Mouse (Mus musculus) urinary bladder, adult 2 months (tissue): ENCODE data around the gene Iqcf3. TPM values are rescaled to one million over a fixed set of nuclear protein-coding genes. Genes with fewer than 3 reads are reported as not detected.
"Not testable (repeated sequence)": the region's sequence is repeated elsewhere in the genome, so short reads cannot be mapped to it uniquely, and the experiment has no call there.

Source experiments
- DNase-seq: peaks from one replicate; pipeline ENCODE4 v3.0.0; 2022; ENCODE audit warnings: low spot score
- polyA plus RNA-seq: library from polyadenylated mRNA; depleted of rRNA; stranded (reverse); fragments of >200 nt; gene quantifications from 2 replicates; pipeline ENCODE4 v1.2.3, GENCODE M21; 2012

Gene Iqcf3
- polyA plus RNA-seq, 1 experiment = not detected

DNA sequence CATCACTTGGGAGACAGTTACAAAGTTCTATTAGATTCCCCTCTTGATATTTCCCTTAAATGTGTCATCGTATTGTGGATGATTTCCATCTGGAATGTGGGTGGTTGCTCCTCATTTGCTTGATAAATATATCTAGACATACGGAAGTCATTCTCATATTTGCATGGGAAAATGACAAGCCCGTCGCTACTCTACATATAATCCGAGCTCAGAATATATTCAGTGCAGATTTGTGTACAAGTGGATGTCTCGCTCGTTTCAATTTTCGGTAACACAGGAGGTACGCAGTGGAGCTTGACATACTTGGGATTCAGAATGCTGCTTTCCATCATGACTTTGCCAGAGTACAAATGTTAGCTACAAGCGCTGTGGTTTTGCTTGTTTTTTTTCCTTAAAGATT is 52.1 kb downstream of the Iqcf3 start:
- no peak for DNase-seq

DNA sequence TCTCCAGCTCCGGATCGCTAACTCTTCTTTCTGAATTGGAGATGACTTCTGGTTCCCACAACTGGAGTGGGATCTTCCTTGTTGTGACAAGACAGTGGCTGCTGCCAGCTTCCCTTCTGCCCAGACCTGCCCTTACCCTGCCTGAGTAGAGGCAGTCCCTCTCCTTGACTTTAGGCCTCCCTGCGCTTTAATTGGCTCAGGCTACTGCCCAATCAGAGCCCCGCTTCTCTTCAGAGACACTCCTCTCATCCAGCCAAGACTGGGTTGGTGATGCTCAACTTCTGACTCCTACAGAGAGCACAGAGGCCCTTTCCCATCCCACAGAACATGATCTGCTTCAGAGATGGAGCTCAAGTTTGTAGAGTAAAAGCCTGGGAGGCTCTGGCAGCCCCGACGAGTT is 57.2 kb downstream of the Iqcf3 start:
- DNase-seq = no peak

- DNase-seq = no peak
These were observed 59.6 kb downstream of the Iqcf3 start for GRCm38 (mm10) chr9:106501846-106502245.

- DNase-seq = no peak
These were observed 61.8 kb downstream of the Iqcf3 start, which contains the start of gene Iqcf1 for GRCm38 (mm10) chr9:106499667-106500066. TSS of gene Iqcf1 (plus strand) at chr9:106499967.

- not testable (repeated sequence) for DNase-seq
These were observed 73.8 kb downstream of the Iqcf3 start for GRCm38 (mm10) chr9:106487602-106488001.

DNA sequence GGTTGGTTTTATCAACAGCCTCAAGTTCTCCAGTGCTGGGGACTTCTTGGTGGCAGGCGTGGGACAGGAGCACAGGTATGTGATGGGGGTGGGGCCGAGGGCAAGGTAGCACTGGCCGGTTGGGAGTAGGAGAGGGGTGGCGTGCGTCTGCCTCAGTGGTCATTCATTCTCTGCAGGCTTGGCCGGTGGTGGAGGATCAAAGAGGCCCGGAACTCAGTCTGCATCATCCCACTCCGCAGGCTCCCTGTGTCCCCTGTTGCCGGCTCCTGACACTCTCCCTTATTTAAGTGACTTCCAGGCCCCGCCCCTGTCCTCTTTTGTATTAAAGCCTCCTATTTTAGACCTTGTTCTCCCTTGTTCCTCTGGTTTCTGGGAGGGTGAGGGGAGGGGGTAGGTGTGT is 76.4 kb downstream of the Iqcf3 start:
- no peak for DNase-seq

GRCm38 (mm10) chr9:106483606-106484005 is 77.8 kb downstream of the Iqcf3 start:
- no peak for DNase-seq

DNA sequence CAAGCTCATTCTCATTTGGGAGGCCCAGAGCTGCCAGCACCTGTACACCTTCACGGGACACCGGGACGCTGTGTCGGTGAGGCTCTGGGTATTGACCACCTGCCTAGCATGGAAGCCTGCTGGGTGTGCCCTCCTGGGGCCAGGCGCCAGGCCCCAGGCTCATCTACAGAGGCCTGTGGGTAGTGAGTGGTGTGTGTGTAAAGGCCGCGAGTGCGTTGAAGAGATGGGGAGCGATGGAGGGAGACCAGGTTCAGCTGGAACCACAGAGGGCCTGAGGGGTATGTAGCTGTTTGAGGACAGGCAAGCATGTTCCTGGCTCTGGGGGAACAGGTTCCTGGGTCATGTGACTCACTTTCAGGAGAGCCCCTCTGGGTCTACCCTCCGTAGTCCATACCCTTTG is 78.3 kb downstream of the Iqcf3 start:
- no peak for DNase-seq

GRCm38 (mm10) chr9:106482578-106483115 is 78.8 kb downstream of the Iqcf3 start:
- no peak for DNase-seq

GRCm38 (mm10) chr9:106481676-106482075 is 79.8 kb downstream of the Iqcf3 start:
- DNase-seq = no peak

GRCm38 (mm10) chr9:106481075-106481474 is 80.4 kb downstream of the Iqcf3 start:
- peak; percentile 17 for DNase-seq

- DNase-seq = peak; percentile 16
These were observed 80.9 kb downstream of the Iqcf3 start for GRCm38 (mm10) chr9:106480541-106480940.

DNA sequence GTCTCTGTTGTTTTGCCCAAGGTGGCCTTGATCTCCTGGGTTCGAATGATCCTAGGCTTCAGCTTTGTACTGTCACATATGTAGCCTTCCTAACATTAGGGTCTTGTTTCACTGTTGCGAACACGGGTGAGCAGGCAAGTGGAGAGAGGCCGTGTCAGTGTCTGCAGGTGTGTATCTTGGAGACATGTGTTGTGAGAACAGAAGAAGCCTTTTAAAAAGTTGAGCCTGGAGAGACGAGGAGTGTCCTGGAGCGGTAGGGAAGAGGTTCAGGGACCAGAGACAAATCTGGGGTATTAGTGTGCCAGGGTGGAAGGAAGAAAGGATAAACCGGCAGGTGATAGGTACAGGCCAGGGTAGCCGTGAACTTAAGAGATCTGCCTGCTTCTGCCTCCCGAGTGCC is 83.3 kb downstream of the Iqcf3 start:
- no peak for DNase-seq

GRCm38 (mm10) chr9:106477649-106478048 is 83.8 kb downstream of the Iqcf3 start:
- peak; percentile 16 for DNase-seq

GRCm38 (mm10) chr9:106476924-106477484 is 84.4 kb downstream of the Iqcf3 start, which contains the start of gene Parp3:
TSS of gene Parp3 (minus strand) at chr9:106476949.
- DNase-seq = peak; percentile 92

GRCm38 (mm10) chr9:106476002-106476923 is 85.2 kb downstream of the Iqcf3 start:
- DNase-seq = peak; percentile 41

- DNase-seq = no peak
These were observed 85.8 kb downstream of the Iqcf3 start, which contains the start of gene Rrp9 for GRCm38 (mm10) chr9:106475663-106476001. TSS of gene Rrp9 (plus strand) at chr9:106475963.

DNA sequence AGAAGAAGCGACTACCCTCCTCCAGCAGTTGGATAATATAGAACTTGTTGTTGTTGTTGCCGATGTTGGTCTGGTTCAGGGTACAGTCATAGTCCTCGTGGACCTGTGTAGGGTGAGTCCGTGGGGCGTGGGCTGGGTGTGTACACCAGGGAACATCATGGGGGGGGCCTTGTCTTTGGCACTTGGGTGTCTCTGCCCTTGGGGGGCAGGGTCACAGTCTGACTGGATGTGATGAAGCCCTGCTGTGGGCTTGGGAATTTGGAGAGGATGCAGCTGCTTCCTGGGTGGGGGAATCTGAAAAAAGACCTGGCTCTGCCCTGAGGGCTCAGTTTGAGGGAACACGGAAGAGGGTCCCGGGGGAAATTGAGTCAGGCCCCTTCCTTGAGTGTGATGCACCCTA is 86.4 kb downstream of the Iqcf3 start:
- DNase-seq = peak; percentile 23

GRCm38 (mm10) chr9:106474456-106474855 is 87.0 kb downstream of the Iqcf3 start:
- peak; percentile 44 for DNase-seq

GRCm38 (mm10) chr9:106473753-106474105 is 87.7 kb downstream of the Iqcf3 start:
- no peak for DNase-seq

DNA sequence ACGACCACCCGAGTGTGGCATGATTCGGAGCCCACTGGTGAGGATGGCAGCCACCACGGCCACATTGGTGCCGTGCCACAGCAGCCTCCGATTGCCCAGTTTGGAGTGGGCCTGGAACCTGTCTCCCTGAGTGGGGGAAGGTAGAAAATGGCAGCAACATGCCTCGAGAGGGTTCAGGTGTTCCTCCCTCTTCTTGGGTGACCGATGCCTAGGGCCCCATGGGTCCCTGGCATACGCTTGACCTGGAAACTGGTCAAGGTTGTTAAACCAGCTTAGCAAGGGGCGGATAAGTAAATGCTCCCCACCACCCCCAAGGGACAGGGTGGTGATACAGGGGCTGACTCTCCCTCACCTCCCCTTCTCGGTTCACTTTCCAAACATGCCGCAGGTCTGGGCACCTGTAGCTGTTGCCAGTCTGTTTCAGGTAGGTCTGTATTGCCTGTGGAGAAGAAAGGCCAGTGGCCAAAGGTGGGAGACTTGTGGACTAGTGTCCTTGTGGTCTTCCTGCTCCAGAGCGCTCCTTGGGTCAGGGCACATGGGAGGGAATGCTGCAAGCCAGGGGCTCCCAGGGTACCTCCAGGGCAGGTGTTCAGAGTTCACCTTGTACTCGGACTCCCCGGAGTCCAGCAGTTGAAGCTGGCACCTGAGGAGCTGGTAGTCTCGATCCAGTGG is 88.2 kb downstream of the Iqcf3 start:
- peak; percentile 25 for DNase-seq

DNA sequence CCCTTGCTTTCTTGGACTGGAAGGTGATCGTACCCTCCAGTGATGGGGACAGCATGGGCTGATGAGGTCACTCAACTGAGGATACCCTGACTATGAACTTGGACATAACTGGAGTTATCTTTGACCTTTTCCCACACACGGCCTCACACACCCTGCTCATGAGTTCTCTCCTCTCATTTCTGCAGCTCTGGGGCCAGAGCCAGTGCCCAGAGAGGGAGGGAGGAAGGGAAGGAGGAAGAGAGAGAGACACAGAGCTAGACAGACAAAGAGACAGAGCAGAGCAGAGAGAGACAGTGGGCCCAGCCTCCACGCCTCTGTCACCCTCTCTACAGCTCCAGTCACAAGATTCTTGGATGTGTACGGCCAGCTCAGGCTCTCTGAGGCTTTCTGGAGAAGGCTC is 89.1 kb downstream of the Iqcf3 start:
- no peak for DNase-seq
